Mouse (Mus musculus) heart, embryonic 15.5 days (tissue): ENCODE data around the gene Zfp865. TPM values are rescaled to one million over a fixed set of nuclear protein-coding genes. Genes with fewer than 3 reads are reported as not detected.

ENCODE experiments used
- ATAC-seq: fragments of 200-750 bp; cut with Nextera tagmentation; replicated peaks from 2 replicates; pipeline ENCODE4 v1.8.0; 2017; ENCODE audit warnings: low read depth, moderate TSS enrichment; ENCODE audit not compliant: insufficient number of reproducible peaks, insufficient read depth, low FRiP score
- H3K27ac ChIP-seq: fragments of 300-500 bp; sonication (generic); 2 replicates; pipeline ENCODE4 v1.5.1; 2015; ENCODE audit warnings: mild to moderate bottlenecking, inconsistent platforms
- H3K27me3 ChIP-seq: fragments of 300-500 bp; sonication (generic); 2 replicates; pipeline ENCODE4 v1.6.1; 2015; ENCODE audit warnings: inconsistent platforms
- H3K36me3 ChIP-seq: fragments of 300-500 bp; sonication (generic); 2 replicates; pipeline ENCODE4 v1.6.1; 2015; ENCODE audit warnings: mild to moderate bottlenecking, inconsistent platforms
- H3K4me1 ChIP-seq: fragments of 300-500 bp; sonication (generic); replicated peaks from 2 replicates; pipeline ENCODE4 v1.6.1; 2015; ENCODE audit warnings: inconsistent platforms
- H3K4me2 ChIP-seq: fragments of 300-500 bp; sonication (generic); 2 replicates; pipeline ENCODE4 v1.6.1; 2015; ENCODE audit warnings: inconsistent platforms, mild to moderate bottlenecking, moderate library complexity
- H3K4me3 ChIP-seq: fragments of 300-500 bp; sonication (generic); 2 replicates; pipeline ENCODE4 v1.5.1; 2015; ENCODE audit warnings: mild to moderate bottlenecking, inconsistent platforms
- H3K9ac ChIP-seq: fragments of 300-500 bp; sonication (generic); 2 replicates; pipeline ENCODE4 v1.6.1; 2015; ENCODE audit warnings: mild to moderate bottlenecking, inconsistent platforms
- H3K9me3 ChIP-seq: fragments of 300-500 bp; sonication (generic); replicated peaks from 2 replicates; pipeline ENCODE4 v1.6.1; 2016; ENCODE audit warnings: inconsistent platforms
- WGBS: fragments of 180-500 bp; shearing (Covaris S2); methylation state at CpG from one replicate; pipeline ENCODE4 v1.1.7; 2015; ENCODE audit warnings: mixed read lengths; 5-methylcytosine and 5-hydroxymethylcytosine counted together
- polyA plus RNA-seq: library from polyadenylated mRNA; unstranded; fragments of >200 nt; fragmentation: Nextera tagmentation; extraction: Ambion mirVana; gene quantifications from 2 replicates; pipeline ENCODE4 v1.2.1, GENCODE M21; 2015

Gene Zfp865
- polyA plus RNA-seq, result 3.3 and 5.5 TPM in 2 replicates

- Histone ChIP-seq H3K27me3 (no peaks in the 10 kb centered on the region), H3K4me2 (peak within 1 kb of the TSS; percentile 67), H3K4me3 (peak within 1 kb of the TSS; percentile 85), H3K27ac (peak within 1 kb of the TSS; percentile 96), H3K9me3 (no peaks in the 10 kb centered on the region), H3K9ac (peak within 1 kb of the TSS; percentile 93), H3K36me3 (peaks cover 15% of the 10 kb centered on the region; the same call in 1 of the 2 replicates), H3K4me1 (peaks cover 17% of the 10 kb centered on the region)
- under 1% methylated on average over 49 of the region's 49 CpGs for WGBS
- peak; percentile 84 for ATAC-seq
These were observed at the start of gene Zfp865, which contains the start of gene Ccdc106 for GRCm38 (mm10) chr7:5020000-5020681. TSS of gene Zfp865 (plus strand) at chr7:5020376. TSS of gene Ccdc106 (plus strand) at chr7:5020553.

- H3K9me3 ChIP-seq, result no peaks in the 10 kb centered on the region
- 0 out of 2 replicates have a peak within 1 kb of the TSS, but pooled peaks have one; percentile 4 for H3K4me2 ChIP-seq
- no peak within 1 kb of the TSS for H3K4me3 ChIP-seq
- H3K9ac ChIP-seq, result no peak within 1 kb of the TSS
- peak within 1 kb of the TSS; percentile 59 for H3K27ac ChIP-seq
- 43% methylated on average over 6 of the region's 6 CpGs for WGBS
- peaks cover 14% of the 10 kb centered on the region for H3K4me1 ChIP-seq
- peaks cover 7% of the 10 kb centered on the region; the same call in 1 of the 2 replicates for H3K27me3 ChIP-seq
- H3K36me3 ChIP-seq, result no peaks in the 10 kb centered on the region
- ATAC-seq, result no peak
These were observed 49.1 kb upstream of the Zfp865 start, which contains the start of gene Sbk3 for GRCm38 (mm10) chr7:4971068-4971467. TSS of gene Sbk3 (minus strand) at chr7:4971168.

- Histone ChIP-seq H3K4me2 (0 out of 2 replicates have a peak overlapping the region, but pooled peaks have one; percentile 4), H3K27ac (peak overlapping the region; percentile 59), H3K36me3 (no peaks in the 10 kb centered on the region), H3K9ac (no peak overlapping the region), H3K9me3 (no peaks in the 10 kb centered on the region), H3K4me1 (peaks cover 14% of the 10 kb centered on the region), H3K4me3 (no peak overlapping the region), H3K27me3 (peaks cover 7% of the 10 kb centered on the region; the same call in 1 of the 2 replicates)
- no peak for ATAC-seq
- 16% methylated on average over 7 of the region's 7 CpGs for WGBS
These were observed 48.5 kb upstream of the Zfp865 start for GRCm38 (mm10) chr7:4971710-4972109.

- peaks cover 4% of the 10 kb centered on the region; the same call in 1 of the 2 replicates for H3K27me3 ChIP-seq
- peak; percentile 70 for ATAC-seq
- H3K4me1 ChIP-seq, result peaks cover 14% of the 10 kb centered on the region
- H3K4me2 ChIP-seq, result no peak overlapping the region
- H3K4me3 ChIP-seq, result no peak overlapping the region
- H3K9me3 ChIP-seq, result no peaks in the 10 kb centered on the region
- WGBS, result 39% methylated on average over 18 of the region's 18 CpGs
- no peaks in the 10 kb centered on the region for H3K36me3 ChIP-seq
- peak overlapping the region; percentile 59 for H3K27ac ChIP-seq
- H3K9ac ChIP-seq, result no peak overlapping the region
These were observed 47.7 kb upstream of the Zfp865 start for GRCm38 (mm10) chr7:4972321-4973047.

GRCm38 (mm10) chr7:4975455-4975854, 44.7 kb upstream of the Zfp865 start:
- H3K36me3 ChIP-seq, result no peaks in the 10 kb centered on the region
- 54% methylated on average over 4 of the region's 4 CpGs for WGBS
- no peak overlapping the region for H3K4me3 ChIP-seq
- no peaks in the 10 kb centered on the region for H3K9me3 ChIP-seq
- H3K27ac ChIP-seq, result no peak overlapping the region
- no peak overlapping the region for H3K9ac ChIP-seq
- H3K27me3 ChIP-seq, result no peaks in the 10 kb centered on the region
- H3K4me1 ChIP-seq, result peaks cover 20% of the 10 kb centered on the region
- no peak overlapping the region for H3K4me2 ChIP-seq
- ATAC-seq, result no peak

GRCm38 (mm10) chr7:4976832-4977231, 43.3 kb upstream of the Zfp865 start:
- no peaks in the 10 kb centered on the region for H3K27me3 ChIP-seq
- H3K27ac ChIP-seq, result no peak overlapping the region
- no peaks in the 10 kb centered on the region for H3K9me3 ChIP-seq
- peaks cover 17% of the 10 kb centered on the region for H3K4me1 ChIP-seq
- H3K4me3 ChIP-seq, result no peak overlapping the region
- H3K4me2 ChIP-seq, result no peak overlapping the region
- 87% methylated on average over 7 of the region's 7 CpGs for WGBS
- no peak overlapping the region for H3K9ac ChIP-seq
- H3K36me3 ChIP-seq, result no peaks in the 10 kb centered on the region
- ATAC-seq, result no peak

- Histone ChIP-seq H3K27ac (no peak overlapping the region), H3K27me3 (peaks cover 5% of the 10 kb centered on the region), H3K9me3 (no peaks in the 10 kb centered on the region), H3K4me3 (no peak overlapping the region), H3K4me1 (peaks cover under 1% of the 10 kb centered on the region; the same call in 1 of the 2 replicates), H3K4me2 (no peak overlapping the region), H3K36me3 (peaks cover 10% of the 10 kb centered on the region), H3K9ac (no peak overlapping the region)
- 23% methylated on average over 2 of the region's 2 CpGs for WGBS
- 0 out of 2 replicates have a peak, but pooled peaks have one; percentile 49 for ATAC-seq
These were observed 31.9 kb upstream of the Zfp865 start for GRCm38 (mm10) chr7:4988250-4988649.

- 43% methylated on average over 51 of the region's 55 CpGs for WGBS
- H3K4me1 ChIP-seq, result peaks cover 27% of the 10 kb centered on the region
- H3K27ac ChIP-seq, result no peak overlapping the region
- no peak for ATAC-seq
- H3K27me3 ChIP-seq, result peaks cover 20% of the 10 kb centered on the region
- H3K9ac ChIP-seq, result no peak overlapping the region
- peak overlapping the region; percentile 71 for H3K4me3 ChIP-seq
- peaks cover 22% of the 10 kb centered on the region for H3K36me3 ChIP-seq
- H3K4me2 ChIP-seq, result peak overlapping the region; percentile 82
- no peaks in the 10 kb centered on the region for H3K9me3 ChIP-seq
These were observed 26.7 kb upstream of the Zfp865 start for GRCm38 (mm10) chr7:4993347-4993998.

GRCm38 (mm10) chr7:4993999-4994788, 26.0 kb upstream of the Zfp865 start:
- Histone ChIP-seq H3K4me1 (peaks cover 27% of the 10 kb centered on the region), H3K27me3 (peaks cover 20% of the 10 kb centered on the region), H3K9ac (peak overlapping the region; percentile 10; the same call in 1 of the 2 replicates), H3K9me3 (no peaks in the 10 kb centered on the region), H3K36me3 (peaks cover 22% of the 10 kb centered on the region), H3K4me2 (peak overlapping the region; percentile 82), H3K27ac (no peak overlapping the region), H3K4me3 (peak overlapping the region; percentile 71)
- no peak for ATAC-seq
- WGBS, result 49% methylated on average over 59 of the region's 59 CpGs

- no peaks in the 10 kb centered on the region for H3K9me3 ChIP-seq
- peak overlapping the region; percentile 75 for H3K9ac ChIP-seq
- peak overlapping the region; percentile 82 for H3K4me2 ChIP-seq
- peaks cover 20% of the 10 kb centered on the region for H3K27me3 ChIP-seq
- peaks cover 22% of the 10 kb centered on the region for H3K36me3 ChIP-seq
- 6% methylated on average over 19 of the region's 19 CpGs for WGBS
- H3K4me1 ChIP-seq, result peaks cover 27% of the 10 kb centered on the region
- H3K4me3 ChIP-seq, result peak overlapping the region; percentile 71
- ATAC-seq, result peak; percentile 32; the same call in 1 of the 2 replicates
- peak overlapping the region; percentile 59 for H3K27ac ChIP-seq
These were observed 24.7 kb upstream of the Zfp865 start for GRCm38 (mm10) chr7:4995268-4996002.
